Mouse (Mus musculus): Measurements from ENCODE around the gene Pola2.

Pola2 gene

DNA sequence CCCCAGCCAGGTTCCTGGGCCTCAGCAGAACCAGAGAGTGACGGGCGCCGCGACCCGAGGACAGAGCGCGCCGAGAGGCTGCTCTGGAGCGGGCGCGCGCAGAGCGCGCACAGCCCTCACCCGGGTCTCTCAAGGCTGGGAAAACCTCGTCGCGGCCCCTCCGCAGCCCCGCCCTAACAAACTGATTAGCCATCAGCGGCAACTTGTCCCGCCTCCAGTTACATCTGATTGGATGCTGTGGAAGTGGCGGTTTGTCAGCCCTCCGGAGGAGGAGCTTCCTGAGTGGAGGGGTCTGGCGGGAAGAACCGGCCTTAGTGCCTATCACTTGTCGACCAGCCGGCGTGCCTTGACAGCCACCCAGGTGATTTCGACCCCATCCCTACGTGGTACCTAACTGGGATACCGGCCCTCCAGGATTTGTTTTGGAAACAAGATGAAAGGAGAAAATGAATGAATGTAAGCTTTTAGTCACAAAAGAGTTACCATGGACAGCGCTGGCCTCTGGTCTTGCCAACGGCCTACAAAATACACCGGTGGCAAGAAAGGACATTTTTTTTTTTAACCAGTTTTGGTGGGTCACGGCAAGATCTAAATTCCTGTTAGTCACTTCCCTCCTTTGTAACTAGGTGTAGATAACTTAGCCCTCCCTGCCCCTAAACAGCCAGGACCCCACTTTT, 69.9 kb downstream of the Pola2 start, which contains the start of gene Tigd3:
TSS of gene Tigd3 (minus strand) at position 148 of the 677 bp plus-strand sequence.
- DNase-seq (ENCODE audit: low read depth), result peak; percentile 93

DNA sequence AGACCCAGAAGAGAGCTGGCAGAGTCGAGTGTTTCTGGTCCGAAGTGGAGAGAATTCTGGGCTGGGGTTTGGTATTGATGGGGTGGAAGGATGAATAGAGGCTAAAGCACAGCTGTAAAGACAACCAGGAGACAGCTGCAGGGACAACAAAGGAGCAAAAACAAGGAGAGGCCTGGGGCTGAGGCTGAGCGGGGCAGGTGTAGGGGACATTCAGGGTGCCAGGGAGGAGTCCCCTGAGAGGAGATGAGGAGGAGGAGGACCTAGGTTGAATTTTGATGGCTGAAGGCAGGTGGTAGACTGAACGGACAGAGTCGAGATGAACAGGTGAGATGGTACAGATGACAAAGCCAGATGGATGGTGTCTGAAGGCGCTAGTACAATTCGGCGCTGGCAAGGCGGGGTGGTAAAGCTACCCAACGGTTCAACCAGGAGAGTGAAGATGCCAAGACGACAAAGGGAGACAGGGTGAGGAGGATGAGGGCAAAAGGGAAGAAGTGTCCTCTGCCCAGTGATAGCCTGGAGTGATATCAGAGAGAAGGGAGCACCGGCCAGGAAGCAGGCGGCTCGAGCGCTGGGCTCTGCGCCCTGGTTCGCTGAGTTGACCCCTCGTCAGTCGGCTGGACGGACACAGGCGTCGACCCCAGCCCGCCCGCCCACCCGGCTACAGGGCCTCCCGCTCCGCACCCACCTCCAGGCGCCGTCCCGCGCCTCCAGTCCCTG, 70.6 kb downstream of the Pola2 start:
- DNase-seq (ENCODE audit: low read depth), result peak; percentile 28

DNA sequence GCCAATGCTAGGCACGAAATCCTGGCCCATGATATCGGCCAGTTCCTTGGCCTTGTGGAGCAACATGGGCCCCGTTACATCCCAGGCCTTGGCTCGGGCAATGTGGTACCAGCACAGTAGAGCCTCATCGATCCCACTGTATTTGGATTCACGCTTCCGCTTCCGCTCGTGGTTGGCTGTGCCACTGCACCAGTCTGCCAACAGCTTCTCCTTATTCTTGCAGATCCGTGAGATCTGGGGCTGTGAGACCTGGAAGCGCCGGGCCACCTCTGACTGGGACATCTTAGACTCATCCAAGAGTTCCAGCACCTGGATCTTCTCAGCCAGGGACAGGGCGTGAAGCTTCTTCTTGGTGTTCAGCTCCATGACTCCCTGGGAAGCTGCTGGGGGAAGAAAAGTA, 71.3 kb downstream of the Pola2 start:
- no peak for DNase-seq (ENCODE audit: low read depth)

DNA sequence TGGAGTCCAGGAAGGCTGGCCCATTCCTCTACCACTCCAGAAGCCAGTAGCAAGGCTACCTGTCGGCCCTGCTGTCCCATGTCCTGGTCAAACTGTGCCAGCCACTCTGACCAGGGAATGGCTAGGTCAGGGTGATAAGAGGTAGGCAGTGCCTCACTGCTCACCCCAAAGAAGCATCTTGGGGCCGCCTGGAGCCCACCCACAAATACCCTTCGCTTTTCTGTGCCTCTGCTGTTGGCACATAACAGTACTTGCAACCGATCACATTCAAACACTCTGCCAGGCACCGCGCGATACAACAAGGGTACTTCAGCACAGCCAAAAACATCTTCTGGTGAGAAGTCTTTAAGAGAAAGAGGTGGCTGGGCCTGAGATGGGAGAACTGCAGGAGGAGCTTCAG, 71.7 kb downstream of the Pola2 start:
- DNase-seq (ENCODE audit: low read depth), result no peak

DNA sequence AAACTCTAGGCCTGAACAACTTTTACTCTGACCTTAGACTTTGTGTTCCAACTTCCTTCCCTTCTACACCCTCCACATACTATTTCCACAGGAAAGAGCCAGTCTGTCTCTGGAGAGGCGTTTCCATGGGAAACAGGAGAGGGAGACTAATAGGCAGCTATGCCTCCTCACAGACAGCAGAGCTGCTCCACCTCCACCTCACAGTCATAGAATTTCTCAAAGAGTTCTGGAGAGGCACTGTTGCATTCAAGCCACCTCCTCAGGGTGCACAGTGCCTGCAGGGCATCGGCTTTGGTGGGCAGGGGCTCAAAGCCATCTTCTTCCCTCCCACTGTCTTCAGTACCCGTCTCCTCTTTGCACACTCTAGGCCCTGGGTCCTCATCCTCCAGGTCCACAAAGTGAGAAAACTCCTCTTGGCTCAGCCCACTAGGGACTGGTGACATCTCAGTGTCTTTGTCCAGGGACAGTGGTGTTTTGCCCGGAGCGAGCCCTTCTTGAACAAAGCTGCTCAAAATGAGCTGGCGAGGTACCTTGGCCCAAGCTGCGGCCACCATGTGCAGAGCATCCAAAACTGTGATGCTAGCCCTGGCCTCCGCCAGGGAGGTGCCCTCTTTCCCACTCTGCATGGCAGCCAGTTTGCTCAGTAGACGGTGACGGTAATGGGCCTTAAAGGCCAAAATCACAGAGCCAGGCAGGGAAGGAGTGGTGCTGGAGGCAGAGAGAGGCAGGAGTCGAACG, 72.3 kb downstream of the Pola2 start:
- no peak for DNase-seq (ENCODE audit: low read depth)
